Mouse (Mus musculus): ENCODE results near the gene Arrdc5. TPM values are rescaled to one million over a fixed set of nuclear protein-coding genes. Genes with fewer than 3 reads are reported as not detected.

The Arrdc5 gene
- total RNA-seq, 2 experiments from 2014 or later: not detected

GRCm38 (mm10) chr17:56281193-56281592 lies 18.9 kb downstream of the Arrdc5 start:
- DNase-seq (ENCODE audit: low spot score in 2 of 2): no peak
- intact Hi-C loops (cut with DNase I): no loop called here

GRCm38 (mm10) chr17:56279481-56280155 lies 20.5 kb downstream of the Arrdc5 start:
- intact Hi-C loops (cut with DNase I): no loop called here
- no peak for DNase-seq (ENCODE audit: low spot score in 2 of 2)

GRCm38 (mm10) chr17:56278340-56278739 lies 21.7 kb downstream of the Arrdc5 start:
- no peak for DNase-seq (ENCODE audit: low spot score in 2 of 2)
- intact Hi-C loops (cut with DNase I): no loop called here

DNA sequence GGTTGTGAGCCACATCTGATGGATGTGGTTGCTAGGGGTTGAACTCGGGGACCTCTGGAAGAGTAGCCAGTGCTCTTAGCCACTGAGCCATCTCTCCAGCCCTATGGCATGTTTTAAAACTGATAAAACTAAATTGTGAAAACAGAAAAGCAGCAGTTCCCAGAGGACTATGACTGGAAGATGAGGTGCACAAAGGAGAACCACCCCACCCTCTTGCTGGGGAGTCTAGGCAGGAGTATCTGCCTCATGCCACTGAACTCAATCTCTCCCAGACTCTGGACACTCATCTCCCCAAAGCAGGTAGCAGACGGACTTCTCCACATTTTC lies 22.6 kb downstream of the Arrdc5 start:
- DNase-seq (ENCODE audit: low spot score in 2 of 2): no peak
- intact Hi-C loops (cut with DNase I): no loop called here

GRCm38 (mm10) chr17:56276643-56277566 lies 23.2 kb downstream of the Arrdc5 start, which contains the start of gene Ticam1:
Gene Ticam1, minus strand, starts transcription at chr17:56276786.
- intact Hi-C loops (cut with DNase I): no loop called here
- DNase-seq (ENCODE audit: low spot score in 2 of 2): peak; percentile 70 to 91

- no peak for DNase-seq (ENCODE audit: low spot score in 2 of 2)
- intact Hi-C loops (cut with DNase I): no loop called here
Measured at GRCm38 (mm10) chr17:56275842-56276480, 24.1 kb downstream of the Arrdc5 start.

DNA sequence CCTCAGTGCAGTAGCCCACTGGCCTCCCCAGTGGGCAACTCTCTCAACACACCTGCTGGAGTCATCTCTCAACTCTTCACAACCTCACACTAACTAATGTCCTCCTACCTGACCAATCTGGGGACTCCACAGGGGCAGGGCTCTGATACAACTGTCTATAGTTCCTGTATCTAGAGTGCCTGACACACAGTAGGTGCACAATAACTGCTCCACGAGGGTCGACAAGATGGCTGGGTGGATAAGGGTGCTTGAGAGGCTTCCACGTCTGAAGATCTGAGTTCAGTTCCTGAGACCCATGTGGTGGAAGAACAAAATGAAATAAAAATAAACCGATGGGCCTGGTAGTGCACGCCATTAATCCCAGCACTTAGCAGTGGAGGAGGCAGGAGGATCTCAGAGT lies 26.1 kb downstream of the Arrdc5 start:
- no peak for DNase-seq (ENCODE audit: low spot score in 2 of 2)

GRCm38 (mm10) chr17:56273482-56273881 lies 26.6 kb downstream of the Arrdc5 start:
- DNase-seq (ENCODE audit: low spot score in 2 of 2): no peak
- intact Hi-C loops (cut with DNase I): no loop called here

More for the DNA sequence above, 26.1 kb downstream of the Arrdc5 start:
- intact Hi-C loops (cut with DNase I): no loop called here

GRCm38 (mm10) chr17:56272644-56273043 lies 27.4 kb downstream of the Arrdc5 start:
- no peak for DNase-seq (ENCODE audit: low spot score in 2 of 2)

DNA sequence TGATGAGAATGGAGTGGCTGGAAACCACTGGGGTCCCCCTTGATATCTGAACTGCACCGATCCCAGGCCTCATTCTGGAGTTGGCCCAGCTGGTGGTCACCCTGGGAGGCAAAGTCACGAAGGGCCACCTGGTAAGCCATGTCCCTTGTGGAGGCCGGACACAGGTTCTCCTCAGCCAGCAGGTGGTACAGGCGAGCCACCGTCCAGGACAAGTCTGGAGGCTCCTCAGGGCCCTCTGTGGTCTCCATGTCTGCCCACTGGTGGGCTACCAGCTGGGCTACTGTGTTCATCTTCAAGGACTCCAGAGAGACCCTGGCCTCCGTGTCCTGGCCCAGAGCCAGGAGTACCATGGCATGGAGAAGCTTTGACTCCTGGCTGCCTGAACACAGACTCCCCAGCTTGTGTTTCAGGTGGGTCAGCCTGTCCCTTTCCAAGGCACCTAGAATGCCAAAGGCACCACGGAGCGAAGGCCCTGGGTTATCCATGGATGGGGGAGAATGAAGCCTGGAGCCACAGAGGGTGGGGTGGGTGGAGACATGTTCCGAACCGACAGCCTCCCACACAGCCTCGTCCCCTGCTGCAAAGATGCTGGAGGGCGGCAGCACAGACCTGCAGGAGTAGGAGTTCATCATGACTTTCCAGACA lies 28.4 kb downstream of the Arrdc5 start:
- no peak for DNase-seq (ENCODE audit: low spot score in 2 of 2)
- intact Hi-C loops (cut with DNase I): no loop called here

More at GRCm38 (mm10) chr17:56272644-56273043, 27.4 kb downstream of the Arrdc5 start:
- intact Hi-C loops (cut with DNase I): no loop called here

DNA sequence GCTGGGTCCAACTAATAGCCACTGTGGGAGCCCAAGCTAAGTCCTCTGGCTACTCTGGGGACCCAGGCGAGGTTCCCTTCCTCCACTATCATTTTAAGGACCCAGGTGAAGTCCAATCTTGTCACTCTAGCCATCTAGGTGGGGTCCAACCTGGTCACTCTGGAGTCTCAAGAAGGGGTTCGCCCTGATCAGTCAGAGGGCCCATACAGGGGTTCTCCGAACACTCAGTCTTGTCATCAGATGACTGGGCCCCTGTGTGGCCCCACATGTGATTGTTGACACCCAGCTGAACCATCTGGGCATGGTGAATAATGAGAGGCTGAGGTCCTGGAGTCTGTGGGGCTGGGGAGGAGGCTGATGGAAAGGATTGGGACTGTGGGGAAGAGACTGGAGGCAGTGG lies 30.3 kb downstream of the Arrdc5 start:
- intact Hi-C loops (cut with DNase I): no loop called here
- DNase-seq (ENCODE audit: low spot score in 2 of 2): no peak

GRCm38 (mm10) chr17:56269153-56269630 lies 30.9 kb downstream of the Arrdc5 start:
- intact Hi-C loops (cut with DNase I): no loop called here
- peak; percentile 67 to 91 for DNase-seq (ENCODE audit: low spot score in 2 of 2)

- peak; percentile 74 to 97 for DNase-seq (ENCODE audit: low spot score in 2 of 2)
Measured at GRCm38 (mm10) chr17:56266271-56266670, 33.8 kb downstream of the Arrdc5 start.

GRCm38 (mm10) chr17:56265869-56266268 lies 34.2 kb downstream of the Arrdc5 start:
- no peak for DNase-seq (ENCODE audit: low spot score in 2 of 2)
- intact Hi-C loops (cut with DNase I): no loop called here

More at GRCm38 (mm10) chr17:56266271-56266670, 33.8 kb downstream of the Arrdc5 start:
- intact Hi-C loops (cut with DNase I): no loop called here

DNA sequence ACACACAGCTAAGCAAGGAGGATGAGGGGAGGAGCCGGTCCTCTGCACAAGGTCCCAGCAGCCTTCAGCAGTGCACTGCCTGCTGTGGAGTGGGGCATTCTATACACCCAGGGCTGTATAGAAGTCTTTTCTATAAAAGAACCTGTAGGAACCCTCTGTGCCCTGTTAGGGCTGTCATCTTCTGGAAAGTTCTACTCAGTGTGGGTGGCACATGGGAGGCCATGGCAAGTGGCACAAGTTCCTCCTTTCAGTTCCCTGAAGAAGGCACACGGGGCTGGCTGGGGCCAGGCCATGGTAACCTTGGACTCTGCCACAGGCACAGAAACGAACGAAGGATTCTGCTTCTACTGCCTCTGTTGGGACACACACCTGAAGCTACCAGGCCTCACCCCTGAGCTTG lies 35.1 kb downstream of the Arrdc5 start:
- intact Hi-C loops (cut with DNase I): no loop called here

GRCm38 (mm10) chr17:56264020-56264419 lies 36.1 kb downstream of the Arrdc5 start:
- peak; percentile 78 to 90 for DNase-seq (ENCODE audit: low spot score in 2 of 2)
- intact Hi-C loops (cut with DNase I): no loop called here

More for the DNA sequence above, 35.1 kb downstream of the Arrdc5 start:
- DNase-seq (ENCODE audit: low spot score in 2 of 2): peak in 1 of 2 experiments; percentile 32

DNA sequence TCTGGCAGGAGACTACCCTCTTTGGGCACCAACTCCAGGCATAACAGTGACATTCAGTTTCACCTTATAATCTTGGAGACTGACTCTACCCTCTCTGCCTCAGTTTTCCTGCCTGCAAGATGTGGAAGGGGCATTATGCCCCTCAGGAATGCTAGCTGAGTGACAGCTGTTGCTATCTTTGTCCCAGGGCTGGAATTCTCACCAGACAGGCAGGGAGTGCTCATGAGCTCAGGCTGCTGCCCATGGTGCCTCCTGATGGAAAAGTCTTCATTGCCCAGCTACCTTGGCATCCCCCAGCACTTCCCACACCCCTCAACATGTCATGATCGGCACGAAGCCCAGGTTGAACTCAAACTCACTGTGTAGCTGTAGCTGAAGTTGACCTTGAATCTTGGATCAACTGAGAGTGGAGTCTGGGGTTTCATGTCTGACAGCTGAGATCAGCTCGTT lies 37.4 kb downstream of the Arrdc5 start:
- no peak for DNase-seq (ENCODE audit: low spot score in 2 of 2)
- intact Hi-C loops (cut with DNase I): no loop called here

DNA sequence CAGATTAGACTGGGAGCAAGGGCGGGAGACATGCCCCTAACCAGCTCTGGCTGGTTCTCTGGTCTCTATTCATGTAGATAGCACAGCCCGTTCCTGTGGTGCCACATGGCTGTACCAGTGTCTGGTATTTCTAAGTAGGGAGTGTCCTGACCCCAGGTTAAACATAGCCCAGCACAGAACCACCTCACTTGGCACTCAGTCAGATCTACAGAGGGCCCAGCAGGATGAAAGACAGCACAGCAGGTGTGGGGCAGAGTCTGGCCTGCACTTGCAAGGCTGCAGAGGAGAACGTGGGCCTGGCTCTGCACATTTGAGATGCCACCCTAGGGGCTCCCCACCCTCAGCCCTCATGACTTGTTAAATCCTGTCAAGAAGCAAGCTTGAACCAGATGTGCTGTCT lies 38.9 kb downstream of the Arrdc5 start:
- DNase-seq (ENCODE audit: low spot score in 2 of 2): no peak
- intact Hi-C loops (cut with DNase I): no loop called here

- intact Hi-C loops (cut with DNase I): loop anchor here (5.0 kb wide), 1 partner anchor 177 kb away; no protein-coding TSS in a partner anchor
- no peak for DNase-seq (ENCODE audit: low spot score in 2 of 2)
Measured at GRCm38 (mm10) chr17:56259301-56260037, 40.6 kb downstream of the Arrdc5 start.
